Mouse (Mus musculus): ENCODE measurements around the gene Ypel5.
A peak's percentile ranks its signal among the peaks of the same experiment; 100 is the strongest.

The Ypel5 gene

GRCm38 (mm10) chr17:72844949-72845490 lies 8.8 kb downstream of the Ypel5 start:
- DNase-seq: no peak

GRCm38 (mm10) chr17:72845521-72845920 lies 9.3 kb downstream of the Ypel5 start:
- no peak for DNase-seq

- DNase-seq: no peak
Observed at GRCm38 (mm10) chr17:72855298-72855697, 19.0 kb downstream of the Ypel5 start.

GRCm38 (mm10) chr17:72857677-72858633 lies 21.7 kb downstream of the Ypel5 start:
- peak; percentile 38 to 59 for DNase-seq

GRCm38 (mm10) chr17:72863226-72863625 lies 27.0 kb downstream of the Ypel5 start:
- no peak for DNase-seq

- DNase-seq: no peak
Observed at GRCm38 (mm10) chr17:72866624-72867245, 30.5 kb downstream of the Ypel5 start.

GRCm38 (mm10) chr17:72868181-72868580 lies 31.9 kb downstream of the Ypel5 start:
- no peak for DNase-seq

- DNase-seq: no peak
Observed at GRCm38 (mm10) chr17:72878979-72879378, 42.7 kb downstream of the Ypel5 start.

- no peak for DNase-seq
Observed at GRCm38 (mm10) chr17:72880156-72880555, 43.9 kb downstream of the Ypel5 start.

GRCm38 (mm10) chr17:72881051-72881450 lies 44.8 kb downstream of the Ypel5 start:
- DNase-seq: no peak

- no peak for DNase-seq
Observed at GRCm38 (mm10) chr17:72881804-72882203, 45.6 kb downstream of the Ypel5 start.

GRCm38 (mm10) chr17:72889556-72890397 lies 53.5 kb downstream of the Ypel5 start:
- DNase-seq: peak; percentile 55 to 67

- peak in 1 of 2 experiments; percentile 4 for DNase-seq
Observed at GRCm38 (mm10) chr17:72890398-72890898, 54.2 kb downstream of the Ypel5 start.

- DNase-seq: no peak
Observed at GRCm38 (mm10) chr17:72891556-72891955, 55.3 kb downstream of the Ypel5 start.

- no peak for DNase-seq
Observed at GRCm38 (mm10) chr17:72895506-72895905, 59.3 kb downstream of the Ypel5 start.

GRCm38 (mm10) chr17:72897076-72897475 lies 60.8 kb downstream of the Ypel5 start:
- DNase-seq: no peak

GRCm38 (mm10) chr17:72897961-72898360 lies 61.7 kb downstream of the Ypel5 start:
- DNase-seq: no peak

- no peak for DNase-seq
Observed at GRCm38 (mm10) chr17:72898775-72899174, 62.5 kb downstream of the Ypel5 start.
